Mouse (Mus musculus) megakaryocyte, embryonic 14.5 days (primary cell): ENCODE results near the gene Myo1e. TPM values are rescaled to one million over a fixed set of nuclear protein-coding genes. Genes with fewer than 3 reads are reported as not detected.

Experiments
- H3K27me3 ChIP-seq: replicated peaks from 2 replicates; pipeline ENCODE3; 2012; ENCODE audit warnings: inconsistent platforms
- H3K36me3 ChIP-seq: replicated peaks from 2 replicates; pipeline ENCODE3; 2012; ENCODE audit warnings: low read length, inconsistent platforms, mixed read lengths
- H3K4me1 ChIP-seq: 2 replicates; pipeline ENCODE4 v1.6.1; 2012; ENCODE audit warnings: inconsistent platforms
- H3K4me3 ChIP-seq: replicated peaks from 2 replicates; pipeline ENCODE3; 2012; ENCODE audit warnings: moderate library complexity, mild to moderate bottlenecking, inconsistent platforms
- H3K9me3 ChIP-seq: 2 replicates; pipeline ENCODE4 v1.6.1; 2012; ENCODE audit warnings: inconsistent platforms
- FLI1 ChIP-seq: IDR thresholded peaks from 2 replicates; pipeline ENCODE4 v1.6.1; 2012; ENCODE audit warnings: low read length, inconsistent platforms, mixed read lengths
- GATA1 ChIP-seq: IDR thresholded peaks from 3 replicates; pipeline ENCODE4 v1.6.1; 2012; ENCODE audit warnings: mixed read lengths, low read length, inconsistent platforms, borderline replicate concordance
- polyA plus RNA-seq: library from polyadenylated mRNA; stranded (reverse); fragments of >175 nt; gene quantifications from 2 replicates; pipeline ENCODE4 v1.2.3, GENCODE M21; 2012; ENCODE audit warnings: low replicate concordance; ENCODE audit not compliant: insufficient read depth

Gene Myo1e
- polyA plus RNA-seq, 1 experiment, result 16.7 TPM

DNA sequence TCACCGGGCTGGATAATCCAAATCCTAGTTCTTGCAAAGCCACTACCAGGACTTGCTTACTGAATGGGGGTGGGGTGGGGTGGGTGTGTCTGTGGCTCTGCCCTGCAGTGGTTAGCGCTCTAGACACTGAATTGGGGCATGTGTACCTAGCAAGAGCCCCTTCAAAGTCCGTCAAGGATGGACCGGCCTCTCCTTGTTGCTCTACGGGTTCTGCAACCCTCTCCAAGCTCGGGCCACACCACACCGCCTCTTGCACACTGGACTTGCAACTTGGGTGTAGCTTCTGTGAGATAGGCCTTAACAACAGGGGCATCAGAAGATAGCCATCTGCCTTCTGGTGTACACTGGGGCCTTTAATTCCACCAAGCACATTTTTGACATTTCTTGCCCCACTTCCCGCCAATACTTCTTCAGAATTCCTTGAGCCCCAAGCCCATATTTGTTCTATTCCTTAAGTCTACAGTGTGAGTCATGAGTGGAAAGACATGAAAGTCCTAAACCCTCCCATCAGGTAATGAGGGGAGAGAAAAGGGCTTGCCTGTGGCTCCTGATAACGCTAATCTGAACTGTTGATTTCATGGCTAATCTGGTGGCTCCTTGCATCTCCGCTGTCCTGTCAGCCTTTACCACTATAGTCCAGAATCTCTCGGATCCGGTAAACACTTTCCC is 67.9 kb downstream of the Myo1e start:
- Histone ChIP-seq H3K4me1 (peaks cover 50% of the 10 kb centered on the region), H3K4me3 (no peak overlapping the region), H3K36me3 (peaks cover 4% of the 10 kb centered on the region), H3K27me3 (no peaks in the 10 kb centered on the region), H3K9me3 (no peaks in the 10 kb centered on the region)
- no peak for TF ChIP-seq GATA1
- TF ChIP-seq FLI1, result no peak

DNA sequence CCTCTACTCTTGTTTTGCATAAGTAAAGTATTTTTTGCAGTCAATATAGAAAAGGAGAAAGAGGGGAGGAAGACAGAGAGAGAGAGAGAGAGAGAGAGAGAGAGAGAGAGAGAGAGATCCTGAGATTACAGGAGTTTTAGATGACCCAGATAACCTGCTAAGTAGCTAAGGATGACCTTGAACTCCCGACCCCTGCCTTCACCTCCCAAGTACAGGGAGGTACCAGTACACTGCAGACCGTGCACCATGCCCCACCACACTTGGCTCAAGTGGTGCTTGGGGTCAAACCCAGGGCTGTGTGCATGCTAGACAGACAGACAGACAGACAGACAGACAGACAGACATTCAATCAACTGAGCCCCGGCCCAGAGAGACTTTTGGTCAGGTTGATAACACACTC is 69.9 kb downstream of the Myo1e start:
- no peak for TF ChIP-seq GATA1
- TF ChIP-seq FLI1, result no peak
- peaks cover 3% of the 10 kb centered on the region; the same call in 1 of the 2 replicates for H3K9me3 ChIP-seq
- peaks cover 57% of the 10 kb centered on the region for H3K4me1 ChIP-seq
- H3K27me3 ChIP-seq, result no peaks in the 10 kb centered on the region
- H3K36me3 ChIP-seq, result peaks cover 13% of the 10 kb centered on the region
- H3K4me3 ChIP-seq, result peak overlapping the region; percentile 64

DNA sequence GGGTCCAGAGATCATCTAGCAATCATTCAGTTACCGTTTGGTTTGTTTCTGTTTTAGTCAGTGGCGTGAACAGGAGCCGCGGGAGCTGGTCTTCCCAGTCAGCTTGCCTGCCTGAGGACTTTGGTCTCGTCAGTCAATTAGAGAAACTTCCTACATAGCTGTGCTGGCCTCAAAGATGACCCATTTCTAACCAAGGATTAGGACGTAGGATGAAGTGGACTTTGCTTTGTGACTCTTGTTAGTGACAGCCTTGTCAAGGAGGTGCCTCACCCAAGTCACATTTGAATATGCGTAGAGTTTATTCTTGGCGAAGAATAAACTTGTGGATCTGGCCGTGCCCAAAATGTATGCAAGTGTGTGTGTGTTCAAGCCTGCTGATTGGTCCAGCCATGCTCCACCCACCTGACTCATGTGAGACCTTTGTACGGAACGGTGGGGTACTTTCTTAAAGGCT is 70.4 kb downstream of the Myo1e start:
- Histone ChIP-seq H3K9me3 (peaks cover 3% of the 10 kb centered on the region; the same call in 1 of the 2 replicates), H3K4me1 (peaks cover 62% of the 10 kb centered on the region), H3K27me3 (no peaks in the 10 kb centered on the region), H3K4me3 (no peak overlapping the region), H3K36me3 (peaks cover 13% of the 10 kb centered on the region)
- TF ChIP-seq FLI1, result no peak
- no peak for TF ChIP-seq GATA1

DNA sequence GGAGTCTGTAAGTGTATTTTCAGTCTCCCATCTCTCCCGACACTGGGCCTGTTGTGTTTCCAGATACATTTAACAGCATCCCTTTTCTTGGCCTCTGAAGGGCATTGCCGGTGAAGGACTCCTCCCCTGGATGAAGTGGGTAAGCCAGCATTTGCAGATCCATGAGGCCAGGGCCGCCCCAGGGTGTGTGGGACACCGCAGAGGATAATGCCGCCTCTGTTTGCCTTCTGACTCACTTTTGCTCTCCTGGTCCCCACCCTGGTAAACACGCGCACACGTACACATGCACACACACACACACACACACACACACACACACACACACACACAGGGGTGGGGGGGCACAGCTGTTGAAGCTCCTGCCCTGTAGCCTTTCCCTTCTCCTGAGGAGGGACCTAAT is 74.3 kb downstream of the Myo1e start:
- no peaks in the 10 kb centered on the region for H3K27me3 ChIP-seq
- no peak for TF ChIP-seq FLI1
- no peak for TF ChIP-seq GATA1
- peaks cover 9% of the 10 kb centered on the region for H3K9me3 ChIP-seq
- H3K36me3 ChIP-seq, result peaks cover 17% of the 10 kb centered on the region
- H3K4me3 ChIP-seq, result peak overlapping the region; percentile 23
- peaks cover 84% of the 10 kb centered on the region for H3K4me1 ChIP-seq

DNA sequence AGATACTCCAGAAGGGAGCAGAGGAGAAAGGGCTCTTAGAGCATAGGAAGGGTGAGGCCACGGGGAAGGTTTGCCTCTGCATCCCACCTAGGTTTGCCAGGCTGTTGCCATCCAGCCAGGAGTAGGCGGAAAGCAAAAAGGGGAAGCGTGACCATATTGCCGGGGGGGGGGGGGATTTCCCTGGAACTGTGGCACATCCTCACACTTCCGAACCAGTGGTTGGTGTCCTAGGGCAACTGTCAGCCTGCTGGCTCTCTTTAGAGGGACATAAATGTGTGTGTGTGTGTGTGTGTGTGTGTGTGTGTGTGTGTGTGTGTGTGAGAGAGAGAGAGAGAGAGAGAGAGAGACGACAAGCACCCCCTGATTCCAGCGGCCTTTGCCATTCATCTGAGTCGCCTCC is 75.0 kb downstream of the Myo1e start:
- peaks cover 21% of the 10 kb centered on the region for H3K36me3 ChIP-seq
- peak overlapping the region; percentile 28 for H3K4me3 ChIP-seq
- H3K4me1 ChIP-seq, result peaks cover 88% of the 10 kb centered on the region
- peaks cover 9% of the 10 kb centered on the region for H3K9me3 ChIP-seq
- H3K27me3 ChIP-seq, result no peaks in the 10 kb centered on the region
- TF ChIP-seq FLI1, result no peak
- no peak for TF ChIP-seq GATA1

DNA sequence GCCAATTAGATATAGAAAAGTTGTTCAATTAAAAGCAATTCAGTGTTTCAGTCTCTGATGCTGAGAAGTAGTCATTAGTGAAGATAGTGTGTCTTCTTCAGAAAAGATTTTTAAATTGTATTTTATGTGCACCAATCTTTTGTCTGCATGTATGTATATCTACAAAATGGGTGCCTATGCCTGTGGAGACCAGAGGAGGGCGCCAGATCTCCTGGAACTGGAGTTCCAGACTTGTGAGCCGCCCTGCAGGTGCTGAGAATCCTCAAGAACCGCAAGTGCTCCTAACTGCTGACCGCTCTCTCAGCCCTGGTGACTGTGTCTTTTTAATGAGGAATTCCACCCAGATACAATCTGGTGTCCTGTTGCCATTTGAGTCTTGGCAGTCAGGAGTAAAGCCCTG is 76.0 kb downstream of the Myo1e start:
- no peaks in the 10 kb centered on the region for H3K27me3 ChIP-seq
- no peak for TF ChIP-seq FLI1
- no peak for TF ChIP-seq GATA1
- peaks cover 9% of the 10 kb centered on the region for H3K9me3 ChIP-seq
- H3K36me3 ChIP-seq, result peaks cover 31% of the 10 kb centered on the region
- H3K4me1 ChIP-seq, result peaks cover 78% of the 10 kb centered on the region
- peak overlapping the region; percentile 28 for H3K4me3 ChIP-seq

DNA sequence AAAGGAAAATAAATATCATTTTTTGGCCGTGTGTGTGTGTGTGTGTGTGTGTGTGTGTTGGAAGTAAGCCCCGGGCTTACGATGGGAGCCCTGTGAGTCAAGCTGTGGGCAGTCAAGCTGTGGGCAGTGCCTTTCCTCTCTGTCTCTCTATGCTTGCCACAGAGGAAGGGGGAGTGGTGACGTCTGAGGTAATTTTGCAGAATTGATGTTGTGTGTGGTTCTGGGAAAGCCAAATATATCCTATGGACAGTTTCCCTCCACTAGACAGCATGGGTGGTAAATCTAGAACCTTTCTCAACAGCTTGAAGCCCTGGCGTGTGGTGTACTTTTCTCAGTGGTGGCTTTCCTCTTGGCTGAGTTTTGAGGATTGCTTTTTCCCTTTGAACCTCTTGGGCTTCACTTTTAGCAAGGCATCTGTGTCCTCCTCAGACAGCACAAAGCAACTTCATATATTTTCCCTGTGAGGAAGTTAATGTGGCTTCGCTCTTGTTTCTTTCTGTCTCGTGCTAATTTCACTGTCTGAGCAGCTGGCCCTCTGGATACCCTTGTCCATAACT is 77.5 kb downstream of the Myo1e start:
- H3K36me3 ChIP-seq, result peaks cover 42% of the 10 kb centered on the region
- TF ChIP-seq FLI1 (0 out of 2 replicates have a peak, but pooled peaks have one; percentile 19), GATA1 (no peak)

DNA sequence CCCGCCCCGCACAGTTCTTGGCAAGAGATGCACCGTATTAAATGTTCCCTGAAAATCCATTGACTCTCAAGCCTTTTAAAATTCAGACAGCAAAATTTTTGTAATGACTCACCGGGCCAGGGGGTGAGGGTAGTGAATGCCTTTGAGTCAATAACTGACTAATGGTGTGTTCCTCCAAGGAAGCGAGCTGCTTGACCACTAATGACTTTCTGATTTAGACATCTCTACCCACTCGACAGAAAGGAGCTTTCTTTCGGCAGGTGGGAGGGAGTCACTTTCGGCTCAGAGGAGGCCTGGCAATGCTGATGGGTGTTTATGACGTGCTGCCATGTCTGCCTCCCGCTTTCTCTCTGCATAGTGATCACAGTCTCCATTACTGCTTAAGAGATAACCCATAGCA is 83.6 kb downstream of the Myo1e start:
- H3K4me3 ChIP-seq, result no peak overlapping the region
- no peaks in the 10 kb centered on the region for H3K27me3 ChIP-seq
- no peak for TF ChIP-seq GATA1
- TF ChIP-seq FLI1, result no peak
- H3K9me3 ChIP-seq, result no peaks in the 10 kb centered on the region
- peaks cover 38% of the 10 kb centered on the region for H3K36me3 ChIP-seq
- peaks cover 69% of the 10 kb centered on the region for H3K4me1 ChIP-seq

More for the DNA sequence above, 77.5 kb downstream of the Myo1e start:
- H3K9me3 ChIP-seq, result peaks cover 9% of the 10 kb centered on the region
- no peaks in the 10 kb centered on the region for H3K27me3 ChIP-seq
- peaks cover 68% of the 10 kb centered on the region for H3K4me1 ChIP-seq
- peak overlapping the region; percentile 84 for H3K4me3 ChIP-seq

DNA sequence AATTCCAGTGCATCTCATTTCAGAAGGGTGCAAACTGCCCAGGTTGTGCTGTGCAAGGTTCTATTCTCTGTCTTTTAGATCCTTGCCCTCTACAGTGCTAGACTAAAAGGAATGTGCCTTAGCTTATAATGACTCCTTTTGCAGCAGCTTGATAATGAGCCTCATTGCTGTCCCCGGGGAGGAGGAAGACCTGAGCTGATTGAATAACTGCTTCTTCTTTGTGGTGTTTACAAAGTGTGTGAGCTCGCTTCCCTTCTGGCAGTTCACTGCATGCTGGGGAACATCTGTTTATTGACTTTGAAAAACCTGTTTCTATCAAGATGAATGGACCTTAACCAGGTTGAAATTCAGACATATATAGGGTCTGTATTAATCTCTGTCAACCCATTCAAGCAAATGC is 89.8 kb downstream of the Myo1e start:
- Histone ChIP-seq H3K4me1 (peaks cover 43% of the 10 kb centered on the region), H3K9me3 (peaks cover 11% of the 10 kb centered on the region), H3K36me3 (peaks cover 47% of the 10 kb centered on the region), H3K4me3 (no peak overlapping the region), H3K27me3 (no peaks in the 10 kb centered on the region)
- TF ChIP-seq GATA1 (no peak), FLI1 (no peak)

DNA sequence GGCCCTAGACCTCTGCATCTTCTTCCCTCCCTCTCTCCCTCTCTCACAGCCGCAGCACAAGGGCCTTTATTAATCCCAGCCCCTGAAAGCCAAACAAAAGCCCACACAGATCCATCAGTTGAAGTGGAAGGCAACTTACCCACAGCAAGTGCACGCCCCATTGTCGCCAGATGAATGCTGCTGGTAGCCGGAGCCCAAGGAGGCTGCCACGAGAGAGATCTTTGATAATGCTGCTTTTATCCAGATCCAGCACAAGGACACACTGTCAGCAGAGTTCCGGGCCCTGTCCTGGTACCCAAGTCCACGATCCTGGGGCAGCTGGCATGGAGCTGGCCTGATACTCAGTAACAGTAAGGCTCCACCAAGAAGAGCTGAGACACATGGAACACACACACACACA is 91.1 kb downstream of the Myo1e start:
- Histone ChIP-seq H3K36me3 (peaks cover 55% of the 10 kb centered on the region), H3K9me3 (peaks cover 11% of the 10 kb centered on the region), H3K4me3 (no peak overlapping the region), H3K4me1 (peaks cover 33% of the 10 kb centered on the region), H3K27me3 (no peaks in the 10 kb centered on the region)
- TF ChIP-seq FLI1 (no peak), GATA1 (no peak)
